Mouse (Mus musculus): ENCODE results near the gene Runx1. TPM values are rescaled to one million over a fixed set of nuclear protein-coding genes. Genes with fewer than 3 reads are reported as not detected.

The Runx1 gene
- total RNA-seq, 1 experiment = 7.4 TPM

DNA sequence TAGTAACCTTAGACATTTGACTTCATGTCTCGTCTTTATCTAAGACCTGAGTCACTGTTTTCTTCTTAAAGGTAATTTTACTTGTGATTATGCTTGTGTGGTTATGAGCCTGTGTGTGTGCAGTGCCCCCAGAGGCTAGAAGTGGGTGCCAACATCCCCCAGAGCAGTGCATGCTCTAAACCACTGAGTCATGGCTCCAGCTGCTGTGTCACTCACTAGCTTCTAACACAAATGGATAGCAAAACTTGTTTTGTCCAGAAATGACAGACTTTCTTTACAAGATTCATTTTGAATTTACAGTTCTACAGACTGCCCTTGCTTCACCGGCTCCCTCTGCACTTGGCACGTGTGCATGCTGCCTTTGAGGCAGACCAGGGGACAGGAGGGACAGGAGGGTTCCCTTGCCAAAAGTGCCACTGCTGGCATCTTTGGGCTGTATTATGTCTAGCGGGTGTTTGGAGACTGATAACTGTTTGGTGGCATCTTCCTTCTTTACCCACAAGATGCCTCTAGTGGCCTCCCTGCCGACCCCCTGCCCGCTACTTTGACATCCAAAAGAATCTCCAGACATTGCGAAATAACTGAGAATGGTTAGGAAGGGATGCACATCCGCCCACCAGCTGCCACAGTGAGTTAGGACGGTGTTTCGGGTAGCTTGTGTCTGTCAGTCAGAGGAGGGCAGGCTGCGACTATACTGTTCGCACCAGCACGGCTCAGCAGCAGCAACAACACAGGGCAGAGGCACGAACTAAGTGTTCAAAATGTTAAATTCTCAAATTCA is 217.6 kb downstream of the Runx1 start:
- DNase-seq (ENCODE audit: low read depth, low spot score) = no peak
- H3K9me3 ChIP-seq (ENCODE audit: control insufficient read depth, insufficient read depth, low read depth, low read length) = no peaks in the 10 kb centered on the region
- H3K4me1 ChIP-seq (ENCODE audit: control insufficient read depth in 2 of 2, insufficient read depth in 2 of 2, low read length in 2 of 2, poor library complexity in 1 of 2) = no peaks in the 10 kb centered on the region
- H3K4me3 ChIP-seq (ENCODE audit: insufficient read depth in 1 of 2, low read depth in 1 of 2, low read length in 2 of 2, poor library complexity in 1 of 2, severe bottlenecking in 1 of 2) = no peak overlapping the region
- H3K36me3 ChIP-seq (ENCODE audit: control insufficient read depth, insufficient read depth, low read length, poor library complexity, severe bottlenecking) = no peaks in the 10 kb centered on the region
- TF ChIP-seq CHD2 (IDR thresholded peaks at IDR 0.05; ENCODE audit: low read depth, low read length) = no peak
- TF ChIP-seq ZNF384 (IDR thresholded peaks at IDR 0.05; ENCODE audit: low read depth, low read length) = no peak
- TF ChIP-seq HCFC1 (IDR thresholded peaks at IDR 0.05; ENCODE audit: borderline replicate concordance, insufficient read depth, low read length) = no peak
- peak; percentile 60; the same call in 1 of the 2 replicates for TF ChIP-seq MAFK (IDR thresholded peaks at IDR 0.05; ENCODE audit: insufficient read depth, low read depth, low read length)
- no peak overlapping the region for H3K9ac ChIP-seq (ENCODE audit: insufficient read depth, low read depth, low read length, poor library complexity, severe bottlenecking)
- H3K27ac ChIP-seq (ENCODE audit: insufficient read depth, low read depth, low read length, poor library complexity, severe bottlenecking) = no peak overlapping the region
- in situ Hi-C loops (cut with MboI; ENCODE audit: low sequenced_read_pairs in 2 of 2, unreplicated experiment in 2 of 2) = no loop called here

DNA sequence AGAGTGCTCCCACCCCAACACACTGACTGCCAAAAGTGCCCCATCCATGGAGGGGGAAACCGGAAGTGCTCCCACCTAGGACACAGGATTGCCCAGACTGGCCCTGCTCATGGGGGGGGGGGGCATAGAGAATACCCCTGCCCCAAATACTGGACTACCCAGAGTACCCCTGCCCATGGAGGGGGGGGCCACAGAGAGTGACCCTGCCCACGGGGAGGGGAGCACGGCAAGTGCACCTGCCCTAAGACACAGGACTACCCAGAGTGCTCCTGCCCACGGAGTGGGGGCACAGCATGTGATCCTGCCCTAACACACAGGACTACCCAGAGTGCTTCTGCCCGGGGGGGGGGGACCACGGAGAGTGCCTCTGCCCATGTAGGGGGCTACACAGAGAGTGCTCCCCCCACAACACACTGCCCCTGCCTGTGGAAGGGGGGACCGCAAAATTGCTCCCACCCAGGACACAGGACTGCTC is 219.4 kb downstream of the Runx1 start:
- in situ Hi-C loops (cut with MboI; ENCODE audit: low sequenced_read_pairs in 2 of 2, unreplicated experiment in 2 of 2) = no loop called here
- Histone ChIP-seq H3K4me3 (ENCODE audit: insufficient read depth in 1 of 2, low read depth in 1 of 2, low read length in 2 of 2, poor library complexity in 1 of 2, severe bottlenecking in 1 of 2) (0 out of 4 replicates have a peak overlapping the region, but pooled peaks of 1 of the 2 experiments have one; percentile 19), H3K27ac (ENCODE audit: insufficient read depth, low read depth, low read length, poor library complexity, severe bottlenecking) (no peak overlapping the region), H3K4me1 (ENCODE audit: control insufficient read depth in 2 of 2, insufficient read depth in 2 of 2, low read length in 2 of 2, poor library complexity in 1 of 2) (no peaks in the 10 kb centered on the region), H3K9ac (ENCODE audit: insufficient read depth, low read depth, low read length, poor library complexity, severe bottlenecking) (no peak overlapping the region), H3K36me3 (ENCODE audit: control insufficient read depth, insufficient read depth, low read length, poor library complexity, severe bottlenecking) (no peaks in the 10 kb centered on the region), H3K9me3 (ENCODE audit: control insufficient read depth, insufficient read depth, low read depth, low read length) (no peaks in the 10 kb centered on the region)
- no peak for DNase-seq (ENCODE audit: low read depth, low spot score)
- TF ChIP-seq CHD2 (IDR thresholded peaks at IDR 0.05; ENCODE audit: low read depth, low read length) = no peak
- TF ChIP-seq HCFC1 (IDR thresholded peaks at IDR 0.05; ENCODE audit: borderline replicate concordance, insufficient read depth, low read length) = no peak
- TF ChIP-seq ZC3H11A (IDR thresholded peaks at IDR 0.05; ENCODE audit: borderline replicate concordance, low read depth, low read length) = no peak
- no peak for TF ChIP-seq ZNF384 (IDR thresholded peaks at IDR 0.05; ENCODE audit: low read depth, low read length)
- TF ChIP-seq MAFK (IDR thresholded peaks at IDR 0.05; ENCODE audit: insufficient read depth, low read depth, low read length) = no peak

DNA sequence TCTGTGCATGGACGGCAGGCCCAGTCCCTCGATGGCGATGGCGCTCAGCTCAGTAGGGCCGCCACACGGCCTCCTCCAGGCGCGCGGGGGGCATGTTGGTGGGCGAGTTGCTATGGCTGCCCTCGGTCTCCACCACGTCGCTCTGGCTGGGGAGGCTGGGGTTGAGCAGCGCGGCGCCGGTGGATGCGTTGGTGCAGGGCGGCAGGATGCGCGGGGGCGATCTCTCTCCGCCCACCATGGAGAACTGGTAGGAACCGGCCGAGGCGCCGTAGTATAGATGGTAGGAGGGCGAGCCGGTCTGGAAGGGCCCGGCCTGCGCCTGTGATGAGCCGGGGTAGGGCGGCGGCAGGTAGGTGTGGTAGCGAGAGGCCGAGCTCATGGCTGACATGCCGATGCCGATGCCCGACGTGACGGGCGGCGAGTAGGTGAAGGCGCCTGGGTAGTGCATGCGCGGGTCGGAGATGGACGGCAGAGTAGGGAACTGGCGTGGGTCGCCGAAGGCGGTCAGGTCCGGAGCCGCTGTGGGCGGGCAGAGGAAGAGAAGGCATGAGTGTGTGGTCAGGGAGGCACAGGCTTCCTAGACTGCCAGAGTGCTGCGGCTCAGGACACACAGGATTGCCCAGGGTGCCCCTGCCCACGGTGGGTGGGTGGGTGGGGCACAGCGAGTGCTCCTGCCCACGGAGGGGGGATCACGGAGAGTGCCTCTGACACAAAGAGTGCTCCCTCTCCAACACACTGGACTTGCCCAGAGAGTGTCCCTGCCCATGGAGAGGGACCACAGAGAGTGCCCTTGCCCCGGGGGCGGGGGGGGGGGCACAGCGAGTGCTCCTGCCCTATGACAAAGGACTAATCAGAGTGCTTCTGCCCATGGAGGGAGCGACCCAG is 220.1 kb downstream of the Runx1 start:
- Histone ChIP-seq H3K36me3 (ENCODE audit: control insufficient read depth, insufficient read depth, low read length, poor library complexity, severe bottlenecking) (no peaks in the 10 kb centered on the region), H3K27ac (ENCODE audit: insufficient read depth, low read depth, low read length, poor library complexity, severe bottlenecking) (no peak overlapping the region), H3K4me3 (ENCODE audit: insufficient read depth in 1 of 2, low read depth in 1 of 2, low read length in 2 of 2, poor library complexity in 1 of 2, severe bottlenecking in 1 of 2) (peak overlapping the region; percentile 54 to 71), H3K4me1 (ENCODE audit: control insufficient read depth in 2 of 2, insufficient read depth in 2 of 2, low read length in 2 of 2, poor library complexity in 1 of 2) (no peaks in the 10 kb centered on the region), H3K9me3 (ENCODE audit: control insufficient read depth, insufficient read depth, low read depth, low read length) (no peaks in the 10 kb centered on the region), H3K9ac (ENCODE audit: insufficient read depth, low read depth, low read length, poor library complexity, severe bottlenecking) (peak overlapping the region; percentile 72; the same call in 1 of the 2 replicates)
- TF ChIP-seq HCFC1 (IDR thresholded peaks at IDR 0.05; ENCODE audit: borderline replicate concordance, insufficient read depth, low read length) = no peak
- TF ChIP-seq MAFK (IDR thresholded peaks at IDR 0.05; ENCODE audit: insufficient read depth, low read depth, low read length) = no peak
- TF ChIP-seq ZNF384 (IDR thresholded peaks at IDR 0.05; ENCODE audit: low read depth, low read length) = no peak
- no peak for TF ChIP-seq CHD2 (IDR thresholded peaks at IDR 0.05; ENCODE audit: low read depth, low read length)
- no peak for TF ChIP-seq ZC3H11A (IDR thresholded peaks at IDR 0.05; ENCODE audit: borderline replicate concordance, low read depth, low read length)
- in situ Hi-C loops (cut with MboI; ENCODE audit: low sequenced_read_pairs in 2 of 2, unreplicated experiment in 2 of 2) = no loop called here
- DNase-seq (ENCODE audit: low read depth, low spot score) = peak; percentile 42

DNA sequence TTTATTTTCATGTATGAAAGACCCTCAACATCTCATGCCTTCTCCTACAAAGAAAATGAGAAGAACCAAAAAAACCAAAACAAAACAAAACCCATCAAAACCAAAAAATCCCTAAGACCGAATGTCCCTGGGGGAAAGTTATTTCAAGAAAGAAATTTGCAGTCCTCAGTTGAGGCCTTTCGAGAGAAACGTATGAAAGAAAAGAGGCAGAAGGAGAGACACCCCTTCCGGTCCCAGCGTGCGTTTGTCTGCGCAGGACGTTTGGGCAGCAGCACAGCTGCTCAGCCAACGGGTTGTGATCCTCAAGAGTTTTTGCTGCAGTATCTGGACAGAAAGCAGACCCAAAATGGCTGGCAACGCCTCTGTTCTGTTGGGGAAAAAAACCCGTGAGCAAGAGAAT is 223.4 kb downstream of the Runx1 start:
- Histone ChIP-seq H3K9ac (ENCODE audit: insufficient read depth, low read depth, low read length, poor library complexity, severe bottlenecking) (no peak overlapping the region), H3K4me3 (ENCODE audit: insufficient read depth in 1 of 2, low read depth in 1 of 2, low read length in 2 of 2, poor library complexity in 1 of 2, severe bottlenecking in 1 of 2) (no peak overlapping the region), H3K9me3 (ENCODE audit: control insufficient read depth, insufficient read depth, low read depth, low read length) (no peaks in the 10 kb centered on the region), H3K27ac (ENCODE audit: insufficient read depth, low read depth, low read length, poor library complexity, severe bottlenecking) (no peak overlapping the region), H3K36me3 (ENCODE audit: control insufficient read depth, insufficient read depth, low read length, poor library complexity, severe bottlenecking) (no peaks in the 10 kb centered on the region), H3K4me1 (ENCODE audit: control insufficient read depth in 2 of 2, insufficient read depth in 2 of 2, low read length in 2 of 2, poor library complexity in 1 of 2) (no peaks in the 10 kb centered on the region)
- in situ Hi-C loops (cut with MboI; ENCODE audit: low sequenced_read_pairs in 2 of 2, unreplicated experiment in 2 of 2) = no loop called here
- DNase-seq (ENCODE audit: low read depth, low spot score) = no peak
- TF ChIP-seq ZC3H11A (IDR thresholded peaks at IDR 0.05; ENCODE audit: borderline replicate concordance, low read depth, low read length) (no peak), ZNF384 (IDR thresholded peaks at IDR 0.05; ENCODE audit: low read depth, low read length) (no peak), CHD2 (IDR thresholded peaks at IDR 0.05; ENCODE audit: low read depth, low read length) (no peak), HCFC1 (IDR thresholded peaks at IDR 0.05; ENCODE audit: borderline replicate concordance, insufficient read depth, low read length) (no peak), MAFK (IDR thresholded peaks at IDR 0.05; ENCODE audit: insufficient read depth, low read depth, low read length) (no peak)

All from ES-E14 (cell line).